Mouse (Mus musculus) fibroblast of lung, adult 2 months (primary cell): ENCODE data around the gene Glp1r.

Experiments
- DNase-seq: peaks from one replicate; pipeline ENCODE4 v3.0.0-alpha.2; 2011; ENCODE audit warnings: low read depth

Gene Glp1r

GRCm38 (mm10) chr17:30914264-30914663 is 12.6 kb downstream of the Glp1r start:
- no peak for DNase-seq

DNA sequence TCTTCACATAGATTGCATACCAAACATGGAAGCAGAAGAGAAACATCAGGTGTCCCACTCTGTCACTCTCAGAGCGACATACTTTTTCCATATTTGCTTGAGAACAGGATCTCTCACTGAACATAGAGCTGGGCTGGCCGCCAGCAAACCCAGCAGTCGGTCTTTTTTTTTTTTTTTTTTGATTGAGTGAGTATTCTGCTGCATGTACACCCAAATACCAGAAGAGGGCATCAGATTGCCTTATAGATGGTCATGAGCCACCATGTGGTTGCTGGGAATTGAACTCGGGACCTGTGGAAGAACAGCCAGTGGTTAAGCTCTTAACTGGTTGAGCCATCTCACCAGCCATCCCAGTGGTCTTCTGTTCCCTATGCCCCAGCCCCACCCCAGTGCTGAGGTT is 21.9 kb downstream of the Glp1r start:
- DNase-seq, result no peak

GRCm38 (mm10) chr17:30930827-30931226 is 29.2 kb downstream of the Glp1r start:
- DNase-seq, result no peak

- no peak for DNase-seq
These were observed 31.2 kb downstream of the Glp1r start for GRCm38 (mm10) chr17:30932836-30933235.

DNA sequence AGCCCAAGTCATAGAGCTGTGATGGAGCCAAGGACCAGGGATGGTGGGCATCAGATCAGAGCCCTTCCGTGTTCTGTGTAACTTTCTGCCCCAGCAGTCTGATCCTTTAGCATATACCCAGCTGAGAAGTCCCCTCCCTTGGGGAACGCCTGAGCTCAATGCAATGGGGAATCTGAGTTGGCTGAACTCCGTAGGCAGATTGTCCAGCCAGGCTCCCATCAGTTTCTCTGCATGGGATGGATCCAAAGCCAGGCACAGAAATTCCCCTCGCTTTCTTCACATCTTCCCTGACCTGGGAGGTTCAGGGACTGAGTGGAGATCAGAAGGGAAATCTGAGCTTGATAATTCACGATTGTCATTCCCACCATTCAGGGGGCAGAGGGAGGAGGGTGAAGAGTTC is 33.7 kb downstream of the Glp1r start:
- DNase-seq, result no peak

GRCm38 (mm10) chr17:30938554-30938953 is 36.9 kb downstream of the Glp1r start:
- DNase-seq, result no peak

- DNase-seq, result no peak
These were observed 46.8 kb downstream of the Glp1r start for GRCm38 (mm10) chr17:30948382-30948781.

DNA sequence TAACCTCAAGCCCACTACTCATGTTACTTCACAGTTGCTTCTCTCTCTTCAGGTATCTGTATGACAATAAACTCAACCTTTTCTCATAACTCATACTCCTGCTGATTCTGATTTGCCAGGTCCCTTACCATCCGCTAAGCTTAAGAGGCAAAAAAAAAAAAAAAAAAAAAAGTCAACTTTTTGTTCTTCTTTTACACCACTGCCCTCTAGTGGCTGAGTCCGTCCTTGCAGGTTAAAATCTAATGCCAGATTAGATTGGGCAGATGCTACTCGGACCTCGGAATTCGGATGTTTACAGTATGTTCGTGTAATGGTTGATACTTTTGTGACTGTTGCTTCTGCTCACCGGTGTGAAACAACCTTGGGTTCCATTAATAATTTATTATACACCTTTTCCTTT is 49.2 kb downstream of the Glp1r start:
- peak; percentile 17 for DNase-seq

DNA sequence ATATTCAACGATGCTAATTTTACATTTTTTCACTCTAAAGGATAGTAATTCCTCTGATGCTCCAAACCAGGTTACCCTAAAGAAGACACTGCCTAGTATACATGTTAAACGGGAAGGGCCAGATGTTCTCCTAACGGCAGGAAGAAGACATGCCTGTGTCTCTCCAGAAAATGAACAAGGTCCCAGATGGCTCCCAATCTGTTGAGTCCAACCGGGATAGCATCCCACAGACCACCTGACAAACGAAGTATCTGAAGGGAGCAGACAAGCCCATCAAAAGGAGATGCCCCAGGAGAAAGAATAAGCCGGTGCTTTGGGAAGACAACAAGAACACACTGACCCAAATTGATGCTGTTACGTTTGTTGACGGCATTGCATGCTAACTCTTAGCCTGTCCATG is 50.0 kb downstream of the Glp1r start:
- DNase-seq, result no peak

DNA sequence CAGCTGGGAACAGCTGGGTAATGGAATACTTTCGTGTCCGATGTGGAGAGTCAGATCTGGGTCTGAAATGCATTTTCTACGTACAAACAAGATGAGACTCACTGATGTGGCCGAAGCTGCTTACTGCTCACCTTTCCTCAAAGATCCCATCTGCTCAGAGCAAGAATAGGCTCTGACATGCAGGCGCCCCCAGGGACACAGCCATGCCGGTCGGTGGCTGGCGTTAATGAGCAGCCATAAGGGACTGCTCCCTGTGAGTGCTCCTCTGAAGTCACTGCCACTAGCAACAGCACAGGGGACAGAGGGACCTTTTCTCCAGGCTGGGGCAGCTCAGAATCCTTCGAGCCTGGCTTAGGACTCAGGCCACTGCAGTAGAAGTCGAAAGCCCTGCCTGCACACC is 52.7 kb downstream of the Glp1r start, which contains the start of gene Umodl1:
Gene Umodl1, plus strand, starts transcription at position 301 of the 400 bp plus-strand sequence.
- DNase-seq, result no peak

- DNase-seq, result no peak
These were observed 60.4 kb downstream of the Glp1r start for GRCm38 (mm10) chr17:30961936-30962592.

DNA sequence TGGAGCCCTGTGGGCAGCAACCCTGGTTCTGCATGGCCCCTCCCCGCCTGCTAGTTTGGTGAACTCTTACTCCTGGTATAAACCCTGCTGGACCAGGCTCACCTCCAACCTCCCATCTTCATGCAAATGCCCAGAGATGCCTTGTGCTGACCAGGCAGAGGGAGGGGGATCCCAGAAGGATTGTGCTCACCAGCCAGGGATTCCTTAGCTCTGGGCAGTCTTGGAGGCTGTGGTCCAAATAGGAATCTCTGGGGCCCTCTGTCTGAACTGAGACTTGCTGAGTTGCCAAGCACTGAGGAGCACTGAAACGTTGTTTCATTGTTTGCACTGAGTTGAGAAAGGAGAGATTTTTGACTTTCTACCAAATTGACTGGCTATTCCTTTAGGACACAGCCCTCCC is 61.3 kb downstream of the Glp1r start:
- DNase-seq, result no peak

- no peak for DNase-seq
These were observed 68.4 kb downstream of the Glp1r start for GRCm38 (mm10) chr17:30969983-30970382.

DNA sequence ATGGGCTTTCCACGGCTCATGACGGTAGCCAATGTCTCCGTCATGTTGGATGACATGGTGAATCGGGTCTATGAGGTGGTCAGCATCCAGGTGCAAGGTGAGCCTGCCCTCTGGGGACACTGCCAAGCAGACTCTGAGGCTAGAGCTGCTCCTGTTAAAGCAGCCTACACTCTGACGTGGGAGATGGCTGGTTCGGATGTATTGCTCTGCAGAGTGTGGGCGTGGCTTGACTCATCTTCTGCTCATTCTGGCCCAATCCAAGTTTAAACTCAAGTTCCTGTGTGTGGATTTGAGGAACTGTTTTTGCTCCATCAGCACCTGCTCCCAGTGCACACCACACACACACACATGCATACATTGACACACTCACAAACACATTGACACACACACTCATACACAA is 70.3 kb downstream of the Glp1r start:
- DNase-seq, result no peak

DNA sequence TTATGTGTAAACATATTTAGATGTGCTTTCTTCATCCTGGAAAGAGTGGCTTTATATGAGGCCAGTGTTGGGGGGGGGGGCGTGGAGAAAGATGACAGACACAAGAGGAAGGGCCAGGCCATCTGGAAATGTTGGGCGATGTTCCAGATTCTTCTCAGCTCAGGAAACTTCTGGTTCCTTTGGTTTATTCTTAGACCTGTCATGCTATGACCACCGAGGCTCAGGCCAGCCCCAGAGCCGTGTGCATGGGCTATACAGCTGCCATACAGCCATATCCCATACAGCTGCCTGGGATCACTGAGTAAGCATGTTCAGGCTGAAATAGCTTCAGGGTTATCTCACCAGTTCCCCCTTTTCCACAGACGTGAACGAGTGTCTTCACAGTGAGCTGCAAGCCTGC is 71.7 kb downstream of the Glp1r start:
- DNase-seq, result no peak

- no peak for DNase-seq
These were observed 75.7 kb downstream of the Glp1r start for GRCm38 (mm10) chr17:30977290-30977689.

GRCm38 (mm10) chr17:30978556-30978955 is 76.9 kb downstream of the Glp1r start:
- no peak for DNase-seq

- no peak for DNase-seq
These were observed 81.9 kb downstream of the Glp1r start for GRCm38 (mm10) chr17:30983521-30983920.

DNA sequence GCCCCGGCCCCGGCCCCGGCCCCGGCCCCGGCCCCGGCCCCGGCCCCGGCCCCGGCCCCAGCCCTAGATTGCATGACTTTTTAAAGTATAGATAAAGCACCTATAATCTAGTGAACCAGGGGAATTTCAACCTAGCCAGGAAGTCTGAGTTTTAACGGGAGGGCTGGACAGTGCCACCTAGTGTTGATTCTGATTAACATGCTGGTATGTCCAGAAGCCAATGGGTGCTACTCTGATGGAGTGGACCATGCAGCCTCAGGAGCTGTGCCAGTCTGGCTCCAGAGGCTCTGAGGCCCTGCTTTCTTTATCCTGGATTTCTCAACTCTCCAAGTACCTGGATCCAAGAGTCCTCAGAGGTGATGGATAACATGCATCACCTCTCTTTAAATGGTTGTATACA is 88.6 kb downstream of the Glp1r start:
- DNase-seq, result no peak
